Mouse (Mus musculus) bone marrow macrophage, adult 2 months (primary cell): ENCODE data around the gene Adra2c.

Experiments used
- CTCF ChIP-seq: IDR thresholded peaks from 2 replicates; pipeline ENCODE4 v1.5.1; 2012; ENCODE audit warnings: low read depth, mild to moderate bottlenecking, low read length, moderate library complexity
- POLR2A ChIP-seq: IDR thresholded peaks from 2 replicates; pipeline ENCODE4 v1.6.1; 2012; ENCODE audit warnings: mild to moderate bottlenecking, low read depth, low read length, borderline replicate concordance

- TF ChIP-seq CTCF: no peak
- no peak for TF ChIP-seq POLR2A
Observed at GRCm38 (mm10) chr5:35285281-35285680, 7.2 kb downstream of the Adra2c start.
